Mouse (Mus musculus) testis, postnatal 10 days (tissue): ENCODE measurements around the gene Smurf1.
A peak's percentile ranks its signal among the peaks of the same experiment; 100 is the strongest.

Experiments
- DNase-seq: peaks from one replicate; pipeline ENCODE4 v3.0.0; 2021; ENCODE audit warnings: low spot score

Smurf1 gene

DNA sequence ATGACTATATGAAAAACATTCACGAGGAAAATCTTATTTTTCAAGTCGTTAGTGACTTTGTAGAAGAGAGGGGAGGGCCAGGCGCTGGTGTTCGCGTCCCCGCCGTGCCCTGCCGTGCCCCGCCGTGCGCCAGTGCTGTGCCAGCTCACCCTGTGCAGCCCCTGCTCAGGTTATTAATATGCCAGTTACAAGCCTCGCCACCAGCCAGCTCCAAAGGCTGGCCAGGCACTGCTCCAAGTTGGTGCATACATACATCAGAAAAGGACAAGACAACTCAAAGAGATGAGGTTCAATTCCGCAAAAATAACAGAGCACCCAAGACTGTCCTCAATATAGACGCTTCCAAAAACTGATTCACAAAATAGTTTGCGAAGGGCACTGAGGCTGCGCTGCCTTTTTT lies 51.7 kb downstream of the Smurf1 start:
- no peak for DNase-seq

DNA sequence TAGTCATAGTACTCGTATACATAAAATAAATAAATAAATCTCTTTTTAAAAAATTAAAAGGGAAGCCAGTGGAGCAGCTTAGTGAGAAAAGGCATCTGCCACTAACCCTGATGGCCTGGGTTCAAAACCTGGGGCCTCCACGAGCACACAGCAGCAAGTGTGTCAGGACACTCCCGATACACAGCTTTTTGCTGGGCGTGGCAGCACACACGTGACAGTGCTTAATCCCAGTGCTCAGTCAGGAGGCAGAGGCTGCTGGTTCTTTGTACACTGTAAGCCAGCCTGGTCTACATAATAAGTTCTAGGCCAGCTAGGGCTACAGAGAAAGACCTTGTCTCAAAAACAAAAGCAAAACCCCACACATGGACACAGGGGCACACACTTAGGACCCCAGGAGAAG lies 52.3 kb downstream of the Smurf1 start:
- DNase-seq, result no peak

DNA sequence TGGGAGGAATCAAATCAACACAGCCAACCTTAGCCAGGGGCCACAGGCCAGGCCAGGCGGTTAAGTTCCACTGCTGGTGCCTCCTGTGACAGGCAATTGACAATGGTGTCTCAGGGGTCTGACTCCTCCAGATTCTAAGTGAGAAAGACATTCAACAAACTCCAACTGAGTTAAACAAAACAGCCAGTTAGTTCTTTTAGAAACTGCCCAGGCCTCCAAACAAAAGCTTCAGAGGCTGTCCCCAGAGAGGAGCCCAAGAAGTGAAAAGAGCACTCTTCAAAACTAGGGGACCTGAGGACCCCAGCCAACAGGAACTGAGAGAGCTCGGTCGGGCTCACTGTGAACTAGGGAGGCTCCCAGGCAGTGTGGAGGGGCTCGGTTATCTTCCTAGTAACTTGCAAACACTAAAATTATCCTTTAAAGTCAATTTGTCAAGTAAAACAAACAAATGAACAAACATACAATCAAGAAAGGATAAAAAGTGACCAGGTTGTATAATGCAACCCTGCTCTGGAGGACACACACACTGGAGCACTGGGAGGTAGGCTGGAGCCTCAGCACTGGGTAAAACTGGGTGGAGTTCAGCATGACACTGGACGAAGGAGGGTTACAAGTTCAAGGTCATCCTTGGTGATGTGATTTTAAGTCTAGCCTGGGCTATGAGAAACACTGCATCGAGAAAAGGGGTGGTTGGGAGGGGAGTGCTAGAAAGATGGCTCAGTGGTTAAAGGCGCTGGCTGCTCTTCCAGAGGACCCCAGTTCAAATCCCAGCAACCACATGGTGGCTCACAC lies 52.9 kb downstream of the Smurf1 start:
- DNase-seq, result no peak

DNA sequence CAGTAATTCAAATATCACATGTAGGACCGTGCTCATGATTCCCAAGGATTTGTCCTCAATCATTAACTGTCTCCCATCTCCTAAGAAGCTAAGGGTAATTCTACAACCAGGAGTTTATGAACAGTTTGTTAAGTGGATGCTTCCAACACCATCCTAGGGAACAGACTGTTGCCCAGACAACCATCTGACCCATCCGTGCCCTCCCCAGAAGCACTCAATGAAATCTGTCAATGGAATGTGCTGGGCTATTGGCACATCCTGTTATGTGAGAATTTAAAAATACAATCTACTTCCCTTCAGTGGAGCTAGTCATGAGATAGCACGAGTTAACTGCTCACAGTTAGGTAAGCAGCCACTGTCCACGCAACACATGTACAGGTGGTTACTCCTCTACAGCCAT lies 56.1 kb downstream of the Smurf1 start:
- no peak for DNase-seq

DNA sequence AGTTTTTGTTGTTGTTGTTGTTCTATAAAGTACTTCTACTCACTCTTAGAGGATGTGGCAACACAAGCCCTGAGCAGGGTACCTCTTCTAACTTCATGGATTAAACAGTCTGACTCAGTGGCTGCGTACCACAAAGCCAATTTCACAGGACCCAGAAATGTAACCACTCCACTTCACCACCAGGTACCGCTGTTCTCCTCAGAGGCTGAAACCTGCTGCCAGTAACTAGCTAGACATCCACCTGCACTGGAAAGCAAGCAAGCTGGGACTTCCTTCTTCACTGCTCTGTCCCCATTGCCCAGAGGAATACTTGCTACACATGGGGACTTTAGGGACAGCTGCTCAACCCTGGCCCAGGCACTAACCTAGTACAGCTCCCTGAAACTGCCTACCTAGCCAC lies 58.1 kb downstream of the Smurf1 start:
- no peak for DNase-seq

DNA sequence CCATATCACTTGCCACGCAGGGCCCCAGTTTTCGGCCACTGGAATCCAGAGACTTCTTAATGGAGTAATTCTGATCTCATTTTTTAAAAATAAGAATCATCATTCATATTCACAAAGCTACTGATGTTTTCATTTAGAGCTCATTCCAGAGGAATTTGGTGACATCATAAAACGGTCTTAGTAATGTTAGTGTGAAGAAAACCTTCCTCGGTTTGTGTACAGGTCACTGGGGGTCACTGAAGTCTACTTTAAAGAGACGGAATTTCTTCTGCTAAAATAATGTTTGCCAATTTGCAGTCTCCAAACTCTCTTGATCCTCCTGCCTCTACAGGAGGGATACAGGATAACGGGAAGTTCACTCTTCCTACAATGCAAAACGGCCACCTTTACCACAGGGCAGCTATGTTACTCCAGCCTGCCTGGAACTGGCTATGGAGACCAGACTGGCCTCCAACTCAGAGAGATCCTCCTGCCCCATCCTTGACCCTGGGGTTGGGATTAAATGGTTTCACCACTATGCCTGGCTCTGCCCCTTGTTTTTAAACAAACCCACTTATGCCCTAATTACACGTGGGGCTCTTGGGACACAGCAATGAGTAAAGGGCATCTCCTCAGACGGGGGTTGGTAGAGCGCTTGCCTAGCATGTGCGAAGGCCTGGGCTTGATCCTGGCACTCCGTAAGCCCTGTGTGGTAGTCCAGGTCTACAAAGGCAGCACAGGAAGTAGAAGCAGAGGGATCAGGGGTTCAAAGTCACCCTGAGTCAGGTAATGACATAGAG lies 61.1 kb downstream of the Smurf1 start:
- no peak for DNase-seq

DNA sequence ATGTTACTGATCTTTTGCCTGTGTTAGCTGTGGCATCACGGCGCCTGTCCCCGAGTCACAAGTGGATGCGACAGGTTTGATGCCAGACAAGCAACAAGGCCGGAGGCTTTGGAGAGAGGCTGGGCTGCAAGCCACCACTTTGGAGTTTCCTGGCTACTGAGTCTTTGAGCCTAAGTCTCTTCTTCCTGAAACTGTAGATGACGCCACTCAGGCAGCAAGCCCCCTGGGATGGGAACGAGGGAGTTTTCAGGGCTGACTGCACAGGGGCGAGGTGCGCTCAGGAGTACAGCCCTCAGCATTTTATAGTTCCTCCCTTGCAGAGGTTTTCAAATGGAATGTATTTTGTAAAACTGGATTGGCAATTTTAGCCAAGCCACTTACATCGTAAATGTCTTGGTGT lies 63.9 kb downstream of the Smurf1 start:
- DNase-seq, result no peak

DNA sequence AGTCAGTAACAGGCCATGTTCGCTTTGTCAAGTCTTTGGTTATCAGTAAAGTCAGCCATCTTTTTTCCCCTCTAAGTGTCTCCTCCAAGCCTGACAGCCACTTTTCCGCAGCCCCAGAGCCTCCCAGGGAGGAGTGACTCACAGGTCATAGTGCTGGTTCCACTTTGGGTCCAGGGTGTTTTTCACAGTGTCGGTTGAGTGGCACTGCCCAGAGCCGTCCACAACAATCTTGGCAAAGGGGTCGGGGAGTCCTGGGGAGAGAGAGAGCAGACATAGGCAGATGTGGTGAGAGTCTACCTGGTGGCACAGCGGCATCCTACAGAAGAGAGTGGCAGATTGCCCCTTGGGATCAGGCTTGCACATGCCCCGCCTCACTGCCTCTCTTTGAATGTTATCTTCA lies 64.6 kb downstream of the Smurf1 start:
- no peak for DNase-seq

DNA sequence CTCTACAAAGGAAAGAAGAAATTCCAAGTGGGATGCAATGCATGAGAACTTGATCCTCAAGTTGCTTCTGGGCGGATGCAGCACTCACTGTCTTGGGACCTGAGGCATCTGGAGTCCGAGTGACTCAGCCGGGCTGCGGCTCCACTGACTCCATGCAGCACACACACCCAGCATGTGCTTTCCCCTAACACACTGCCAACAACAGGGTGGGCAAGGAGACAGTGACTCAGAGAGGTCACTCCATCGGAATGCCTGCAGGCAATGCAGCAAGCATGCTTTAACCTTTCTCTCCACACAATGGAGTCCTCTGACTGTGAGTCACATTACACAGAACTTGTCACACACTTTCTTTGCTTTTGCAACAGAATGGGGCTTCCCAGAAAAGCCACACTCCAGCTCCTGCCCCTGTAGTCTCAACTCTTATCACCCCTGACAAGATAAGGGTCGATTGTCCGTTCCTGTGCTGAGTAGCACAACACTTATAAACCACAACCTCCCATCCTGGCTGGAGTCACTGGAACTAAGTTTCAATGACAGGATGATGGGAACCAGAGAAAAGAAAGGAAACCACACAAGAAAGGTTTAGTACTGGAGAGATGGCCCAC lies 67.1 kb downstream of the Smurf1 start:
- DNase-seq, result no peak

DNA sequence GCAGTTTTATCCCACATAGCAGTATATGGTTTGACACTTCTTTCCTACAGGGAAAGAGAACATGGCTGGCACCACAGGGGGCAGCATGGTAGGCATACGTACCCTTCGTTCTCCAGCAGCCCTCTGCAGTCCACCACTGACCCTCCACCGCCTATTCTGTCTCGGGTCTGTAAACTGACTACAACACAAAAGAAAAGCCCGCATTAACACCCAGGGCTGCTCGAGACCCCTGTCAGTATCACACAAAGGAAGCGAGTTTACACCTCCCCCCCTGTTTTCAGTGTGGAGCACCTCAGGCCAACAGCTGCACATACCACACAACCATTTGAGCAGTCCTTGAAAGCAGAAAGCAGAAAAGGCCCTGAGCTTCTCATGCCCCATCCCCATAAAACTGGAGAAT lies 67.8 kb downstream of the Smurf1 start:
- no peak for DNase-seq

DNA sequence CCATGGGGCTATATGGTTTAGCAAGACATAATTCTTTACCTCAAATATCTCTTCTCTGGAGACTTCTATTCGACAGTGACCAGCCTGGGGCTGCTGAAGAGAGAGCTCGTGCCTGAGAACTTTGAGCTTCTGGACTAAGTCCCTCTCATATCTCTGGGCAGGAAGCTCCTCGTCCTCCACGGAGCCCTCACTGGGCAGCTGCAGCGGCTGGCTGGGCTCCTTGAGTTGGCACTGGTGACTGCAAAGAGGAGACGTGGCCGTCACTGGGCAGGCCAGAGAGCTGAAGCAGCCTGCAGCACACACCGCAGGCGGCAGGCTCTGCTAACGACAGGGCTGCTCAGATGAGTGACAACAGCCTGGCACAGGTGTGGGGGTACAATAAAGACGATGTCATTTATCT lies 74.4 kb downstream of the Smurf1 start:
- no peak for DNase-seq

DNA sequence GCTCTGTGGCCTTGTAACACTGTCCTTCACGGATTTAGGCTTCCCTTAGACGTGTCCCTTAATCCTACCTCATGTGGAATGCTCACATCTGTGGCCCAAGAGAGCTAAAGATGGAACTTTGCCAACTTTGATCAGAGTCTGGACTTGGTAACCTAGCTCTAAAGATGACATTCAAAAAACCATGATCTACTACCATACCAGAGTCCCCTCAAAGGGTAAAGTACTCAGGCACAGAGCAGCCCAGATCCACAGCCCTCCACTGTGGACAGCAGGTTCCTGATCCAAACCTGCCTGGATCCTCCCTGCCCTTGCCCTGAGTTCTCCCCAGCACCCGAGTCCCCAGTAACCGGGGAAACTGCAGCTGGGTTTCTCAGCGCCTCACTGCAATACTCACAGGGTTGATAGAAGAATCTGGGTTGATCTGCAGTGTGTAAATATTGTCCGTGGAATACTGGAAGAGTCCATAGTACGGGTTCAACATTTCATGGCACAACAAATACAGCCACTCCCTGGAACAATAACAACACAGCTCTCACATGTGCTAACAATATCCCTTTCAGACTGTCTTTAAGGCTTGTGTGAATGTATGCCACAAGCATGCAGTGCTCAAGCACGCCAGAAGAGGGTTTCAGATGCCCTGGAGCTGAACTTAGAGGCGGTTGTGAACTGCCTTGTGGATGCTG lies 79.5 kb downstream of the Smurf1 start:
- DNase-seq, result no peak

DNA sequence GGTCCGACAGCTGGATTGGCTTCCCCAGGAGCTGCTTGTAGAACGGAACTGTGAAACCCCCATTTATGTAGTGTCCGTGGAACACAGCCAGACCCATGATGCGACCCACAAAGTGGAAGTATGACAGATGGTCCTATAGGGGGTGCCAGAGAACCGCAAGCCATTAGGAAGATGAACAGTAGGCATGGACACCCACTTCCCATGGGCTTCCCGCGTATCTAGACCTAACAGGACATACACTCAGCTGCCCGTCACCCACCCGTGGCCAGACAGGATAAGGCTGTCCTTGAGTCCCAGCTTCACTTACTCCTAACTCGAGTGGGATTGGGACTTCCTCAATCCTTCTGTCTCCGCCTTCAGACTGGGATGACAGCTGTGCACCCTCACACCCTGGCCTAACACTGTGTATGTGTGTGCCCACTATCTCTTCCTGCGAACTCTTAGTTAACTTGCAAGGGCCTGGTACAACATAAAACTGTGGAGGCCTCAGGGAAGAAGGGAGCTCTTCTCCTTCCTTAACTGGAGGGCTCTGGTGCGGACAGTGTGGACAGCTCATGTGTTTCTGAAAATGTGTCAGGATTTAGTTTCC lies 80.9 kb downstream of the Smurf1 start:
- no peak for DNase-seq

DNA sequence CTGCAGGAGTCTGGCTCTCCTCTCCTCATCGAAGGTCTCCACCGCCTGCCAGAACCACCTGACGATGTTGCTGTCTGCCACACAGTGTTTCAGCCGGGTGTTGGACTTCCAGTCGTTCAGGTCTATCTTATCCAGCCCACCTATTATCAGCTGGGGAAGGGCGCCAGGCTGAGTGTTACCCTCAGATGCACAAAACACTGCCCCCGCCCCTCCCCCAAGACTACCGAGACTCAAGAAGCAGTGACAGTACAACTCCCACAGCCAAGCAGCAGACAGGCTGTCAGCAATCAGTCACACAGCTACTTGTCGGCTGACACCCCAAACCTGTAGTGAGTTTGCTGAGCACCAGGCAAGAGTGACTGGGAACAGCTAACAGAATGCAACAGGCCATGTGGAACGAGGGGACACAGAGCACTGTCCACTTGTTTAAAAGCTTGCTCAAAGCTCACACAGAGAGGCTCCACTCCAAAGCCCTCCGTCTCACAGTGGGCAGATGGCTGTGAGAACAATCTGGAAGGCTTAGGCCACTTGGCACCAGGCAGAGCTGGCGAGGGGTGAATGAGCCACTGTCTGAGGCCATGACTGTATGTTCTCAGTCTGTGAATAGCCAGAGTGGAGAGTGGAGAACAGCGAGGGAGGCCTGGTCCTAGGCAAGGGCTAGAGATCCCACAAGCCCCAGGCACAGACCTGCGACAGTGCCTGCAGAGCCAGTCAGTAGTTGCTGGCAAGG lies 83.8 kb downstream of the Smurf1 start:
- DNase-seq, result no peak

DNA sequence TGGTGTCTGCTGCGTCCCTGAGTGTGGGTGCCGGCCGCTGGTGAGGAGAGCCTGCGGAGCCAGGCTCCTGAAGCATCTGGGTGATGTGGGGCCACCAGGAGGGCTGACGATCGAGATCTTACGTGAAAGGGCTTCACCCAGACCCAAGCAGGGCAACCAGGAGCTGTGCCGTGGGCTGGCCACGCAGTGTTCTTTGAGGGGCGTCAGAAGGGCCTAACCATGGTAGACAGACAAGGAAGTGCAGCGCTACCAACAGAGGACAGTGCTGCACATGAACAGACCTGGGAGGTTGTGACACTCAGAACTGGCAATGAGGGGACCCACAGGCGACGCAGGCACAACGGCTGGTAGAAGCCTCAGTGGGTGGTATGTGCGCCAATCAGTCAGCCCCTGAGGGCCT lies 88.6 kb downstream of the Smurf1 start:
- DNase-seq, result no peak

DNA sequence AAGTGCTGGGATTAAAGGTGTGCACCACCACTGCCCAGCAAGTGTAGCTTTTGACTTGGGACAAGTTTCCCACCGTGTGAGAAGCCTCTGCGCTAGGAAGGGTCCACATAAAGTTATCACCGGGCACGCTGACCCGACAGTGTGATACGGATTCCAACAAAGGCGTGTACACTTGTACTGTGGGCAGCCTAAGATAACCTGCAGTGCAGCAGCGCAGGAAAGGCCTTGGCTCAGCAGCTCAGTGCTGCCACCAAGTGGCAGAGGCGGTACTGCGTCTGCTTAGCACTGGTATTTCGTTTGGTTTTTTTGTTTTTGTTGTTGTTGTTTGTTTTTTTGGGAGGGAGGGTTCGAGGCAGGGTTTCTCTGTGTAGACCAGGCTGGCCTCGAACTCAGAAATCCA lies 89.8 kb downstream of the Smurf1 start:
- DNase-seq, result peak; percentile 89

DNA sequence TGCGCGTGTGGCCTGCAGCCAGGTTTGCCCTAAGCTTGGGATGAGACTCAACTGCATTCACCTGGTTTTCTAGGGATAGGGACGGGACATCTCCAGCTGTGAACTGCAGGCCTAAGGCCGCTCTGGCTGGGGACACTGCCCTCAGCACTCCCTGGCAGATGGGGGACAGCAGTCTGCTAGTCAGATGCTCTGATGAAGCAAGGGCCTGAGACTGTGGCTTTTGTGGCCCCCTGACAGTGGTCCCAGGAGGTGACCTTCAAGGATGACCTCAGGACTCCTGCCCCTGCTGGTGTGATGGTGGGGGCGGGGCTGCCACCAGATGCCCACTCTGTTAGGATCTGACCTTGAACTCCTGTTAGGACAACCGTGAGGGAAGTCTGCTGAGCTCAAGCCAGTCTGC lies 90.4 kb downstream of the Smurf1 start:
- DNase-seq, result no peak

DNA sequence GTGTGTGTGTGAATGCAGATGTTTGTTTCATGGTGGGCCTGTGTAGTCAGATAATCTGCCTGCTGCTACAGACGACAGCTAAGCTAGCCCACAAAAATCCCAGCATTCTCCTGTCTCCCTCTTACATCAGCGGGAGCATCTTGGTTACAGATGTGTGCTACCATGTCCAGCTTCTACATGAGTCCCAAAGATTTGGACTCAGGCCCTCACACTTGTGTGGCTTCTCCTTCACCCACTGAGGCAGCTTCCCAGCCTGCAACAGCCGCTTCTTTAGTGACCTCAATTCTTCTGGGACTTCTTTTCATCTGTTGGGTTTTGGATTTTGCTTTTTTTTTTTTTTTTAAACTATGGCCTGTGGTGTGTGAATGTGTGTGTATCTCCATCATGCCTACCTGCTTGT lies 92.8 kb downstream of the Smurf1 start:
- DNase-seq, result no peak

DNA sequence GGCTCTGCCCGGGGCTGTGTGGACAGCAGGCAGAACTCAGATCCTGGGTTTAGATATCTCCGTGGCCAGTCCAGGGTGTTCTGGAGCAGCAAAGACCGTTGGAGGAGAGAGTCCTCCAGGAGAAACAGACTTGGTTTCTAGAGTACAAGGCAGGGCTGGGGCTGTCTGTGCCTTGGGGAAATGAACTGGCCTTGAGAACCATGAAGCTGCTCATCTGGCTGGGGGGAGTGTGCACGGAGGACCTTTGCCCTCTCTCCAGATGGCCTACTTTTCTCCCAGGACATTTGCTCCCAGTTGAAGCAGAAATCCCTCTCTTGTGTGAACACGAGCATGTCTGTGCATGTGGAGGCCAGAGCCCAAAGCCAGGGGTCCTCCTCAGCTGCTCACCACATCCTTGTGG lies 93.3 kb downstream of the Smurf1 start:
- no peak for DNase-seq

DNA sequence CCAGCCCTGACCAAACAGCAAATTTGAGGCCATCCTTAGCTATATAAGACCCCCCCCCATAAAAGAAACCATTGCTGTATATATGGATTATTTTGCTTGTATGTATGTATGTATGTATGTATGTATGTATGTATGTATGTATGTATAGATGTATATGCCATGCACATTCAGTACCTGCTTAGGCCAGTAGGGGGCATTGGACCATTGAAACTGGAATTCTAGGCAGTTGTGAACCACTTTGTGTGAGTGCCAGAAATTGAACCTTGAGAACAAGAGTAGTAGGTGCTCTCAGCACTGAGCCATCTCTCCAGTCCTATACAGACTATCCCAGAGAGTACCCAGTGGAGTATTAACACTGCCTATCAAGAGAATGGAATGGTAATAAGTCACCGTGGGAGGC lies 93.9 kb downstream of the Smurf1 start:
- no peak for DNase-seq

DNA sequence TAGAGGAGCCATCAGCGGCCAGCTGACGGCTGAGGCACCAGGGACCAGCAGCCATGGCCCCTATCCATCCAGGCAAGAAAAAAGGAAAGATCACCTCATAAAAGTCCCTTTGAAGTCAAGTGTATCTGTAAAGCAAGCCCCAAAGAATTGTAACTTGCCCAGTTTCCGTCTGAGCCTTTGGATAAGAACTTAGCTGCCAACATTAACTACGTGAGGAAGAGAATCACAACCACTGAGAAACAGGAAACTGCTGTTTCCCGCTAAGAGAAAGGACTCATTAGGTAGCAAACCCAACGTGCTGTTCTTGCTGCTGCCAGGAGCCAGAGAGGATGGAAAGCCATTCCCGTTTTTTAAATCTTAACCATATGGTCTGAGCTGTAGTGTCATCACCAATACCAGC lies 94.9 kb downstream of the Smurf1 start:
- no peak for DNase-seq

DNA sequence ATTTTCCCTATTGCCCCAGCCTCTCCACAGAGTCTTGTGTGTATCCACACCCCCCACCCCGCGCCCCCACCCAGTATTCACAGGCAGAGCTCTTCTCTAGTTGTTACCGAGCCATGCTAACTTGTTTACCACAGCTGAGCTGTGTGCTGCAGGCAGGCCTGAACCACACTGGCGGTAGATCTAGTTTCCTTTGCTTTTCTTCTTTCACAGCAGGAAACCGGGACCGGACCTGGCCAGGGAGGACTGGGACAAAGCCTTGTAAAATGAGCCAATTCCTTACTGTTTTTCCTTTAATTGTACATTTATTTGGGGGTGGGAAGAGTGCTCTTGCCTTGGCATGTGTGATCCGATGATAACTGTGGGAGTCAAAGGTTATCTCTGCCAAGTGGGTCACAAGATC lies 96.2 kb downstream of the Smurf1 start:
- no peak for DNase-seq
